Mouse (Mus musculus) cortical plate, adult 2 months (tissue): ENCODE measurements around the gene Tex19.2.
"Not testable (repeated sequence)": the region's sequence is repeated elsewhere in the genome, so short reads cannot be mapped to it uniquely, and the experiment has no call there.

Experiments used
- CTCF ChIP-seq: fragments of 200-500 bp; IDR thresholded peaks from 2 replicates; pipeline ENCODE4 v1.5.1; 2011; ENCODE audit warnings: mild to moderate bottlenecking, control low read depth, low read length; ENCODE audit not compliant: insufficient read depth; ENCODE audit errors: extremely low read depth
- POLR2A ChIP-seq: fragments of 200-500 bp; IDR thresholded peaks from 2 replicates; pipeline ENCODE4 v1.6.1; 2011; ENCODE audit warnings: mild to moderate bottlenecking, low read length, control low read depth; ENCODE audit not compliant: insufficient read depth; ENCODE audit errors: extremely low read depth

DNA sequence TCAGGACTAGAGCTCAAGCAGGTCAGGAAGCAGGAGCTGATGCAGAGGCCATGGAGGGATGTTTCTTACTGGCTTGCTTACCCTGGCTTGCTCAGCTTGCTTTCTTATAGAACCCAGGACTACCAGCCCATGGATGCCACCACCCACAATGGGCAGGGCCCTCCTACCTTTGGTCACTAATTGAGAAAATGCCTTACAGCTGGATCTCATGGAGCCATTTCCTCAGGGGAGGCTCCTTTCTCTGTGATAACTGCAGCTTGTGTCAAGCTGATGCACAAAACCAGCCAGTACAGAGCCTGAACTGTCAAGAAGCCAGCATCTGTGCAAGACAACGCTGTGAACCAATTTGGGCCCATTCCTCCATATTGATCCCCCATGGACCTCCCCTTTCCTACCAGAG, 11.2 kb downstream of the Tex19.2 start:
- not testable (repeated sequence) for TF ChIP-seq CTCF, POLR2A
